Mouse (Mus musculus) gastrocnemius, postnatal 10 days (tissue): ENCODE results near the gene Rab4b. TPM values are rescaled to one million over a fixed set of nuclear protein-coding genes. Genes with fewer than 3 reads are reported as not detected.

ENCODE experiments used
- DNase-seq: peaks from one replicate; pipeline ENCODE4 v3.0.0; 2021; ENCODE audit warnings: mixed read lengths
- microRNA-seq, 2 experiments: library from miRNA; unstranded; fragments of <30 nt; microRNA quantifications; one replicate each; pipeline ENCODE4 v1.2.0; 2021
- total RNA-seq, 2 experiments: library from RNA; stranded (reverse); gene quantifications; 2 replicates each; pipeline ENCODE4 v1.2.3; 2021

Gene Rab4b
- total RNA-seq, 2 experiments from 2014 or later: 22.7 to 25.2 TPM

- DNase-seq: peak; percentile 90
Measured at GRCm38 (mm10) chr7:27159882-27160281, 18.8 kb downstream of the Rab4b start.

- DNase-seq: no peak
Measured at GRCm38 (mm10) chr7:27159256-27159655, 19.4 kb downstream of the Rab4b start.

GRCm38 (mm10) chr7:27158171-27158570 lies 20.5 kb downstream of the Rab4b start:
- DNase-seq: no peak

- no peak for DNase-seq
Measured at GRCm38 (mm10) chr7:27156005-27156404, 22.7 kb downstream of the Rab4b start.

- no peak for DNase-seq
Measured at GRCm38 (mm10) chr7:27153205-27153764, 25.4 kb downstream of the Rab4b start, which contains the start of gene Cyp2t4. Gene Cyp2t4, plus strand, starts transcription at chr7:27153714.

GRCm38 (mm10) chr7:27136410-27136996 lies 42.2 kb downstream of the Rab4b start:
- DNase-seq: no peak

- DNase-seq: no peak
Measured at GRCm38 (mm10) chr7:27133757-27134156, 44.9 kb downstream of the Rab4b start.

GRCm38 (mm10) chr7:27133156-27133555 lies 45.5 kb downstream of the Rab4b start:
- DNase-seq: peak; percentile 47

GRCm38 (mm10) chr7:27132588-27132987 lies 46.1 kb downstream of the Rab4b start:
- DNase-seq: peak; percentile 66

- no peak for DNase-seq
Measured at GRCm38 (mm10) chr7:27131387-27131786, 47.3 kb downstream of the Rab4b start.

GRCm38 (mm10) chr7:27130521-27131370 lies 48.0 kb downstream of the Rab4b start:
- no peak for DNase-seq

GRCm38 (mm10) chr7:27129811-27130210 lies 48.9 kb downstream of the Rab4b start:
- no peak for DNase-seq

- DNase-seq: no peak
Measured at GRCm38 (mm10) chr7:27128946-27129345, 49.8 kb downstream of the Rab4b start.

- no peak for DNase-seq
Measured at GRCm38 (mm10) chr7:27128162-27128561, 50.5 kb downstream of the Rab4b start.

- no peak for DNase-seq
Measured at GRCm38 (mm10) chr7:27124969-27125368, 53.7 kb downstream of the Rab4b start.

- DNase-seq: no peak
Measured at GRCm38 (mm10) chr7:27124305-27124832, 54.3 kb downstream of the Rab4b start.

GRCm38 (mm10) chr7:27119676-27120075 lies 59.0 kb downstream of the Rab4b start, which contains the start of gene Cyp2f2:
Gene Cyp2f2, plus strand, starts transcription at chr7:27119909.
- no peak for DNase-seq

Small RNA genes lying within 50 kb of the gene (microRNA-seq; reads per million reads assigned to microRNA genes)
- gene Mir1191 (0 to 0.32 reads per million in 2 experiments), gene Mir3101 (0.25 to 0.32 reads per million in 2 experiments)

Other genes with a start within 250 kb of the Rab4b start
- not detected for gene Cyp2a22, start 239.5 kb downstream of the Rab4b start, total RNA-seq
- gene Cyp2a12, start 149.8 kb downstream of the Rab4b start, total RNA-seq: under 1 TPM in 1 of 2 experiments, not detected in 1; 0.20 TPM
- under 1 TPM in 1 of 2 experiments, not detected in 1; 0.28 TPM for gene Cyp2f2, start 59.0 kb downstream of the Rab4b start, total RNA-seq
- gene Cyp2t4, start 25.2 kb downstream of the Rab4b start, total RNA-seq: not detected
- 10 to 100 TPM; 83.9 to 91.4 TPM for gene Egln2, start 12.1 kb downstream of the Rab4b start, total RNA-seq
- gene Gm21983, start 2.2 kb upstream of the Rab4b start, total RNA-seq: not detected
- not detected for gene Mia, start 2.3 kb upstream of the Rab4b start, total RNA-seq
- 10 to 100 TPM in 1 of 2 experiments, 1 to 10 TPM in 1; 9.2 to 13.3 TPM for gene BC024978, start 16.9 kb upstream of the Rab4b start, total RNA-seq
- gene Snrpa, start 17.4 kb upstream of the Rab4b start, total RNA-seq: 10 to 100 TPM; 38.8 to 42.1 TPM
- 1 to 10 TPM; 4.3 to 6.3 TPM for gene Itpkc, start 49.8 kb upstream of the Rab4b start, total RNA-seq
- gene Coq8b, start 54.1 kb upstream of the Rab4b start, total RNA-seq: 1 to 10 TPM; 4.2 to 6.4 TPM
- gene Numbl, start 79.5 kb upstream of the Rab4b start, total RNA-seq: 10 to 100 TPM; 14.7 to 17.0 TPM
- gene Ltbp4, start 158.8 kb upstream of the Rab4b start, total RNA-seq: 100 to 1,000 TPM; 131 to 165 TPM
- 1 to 10 TPM; 6.1 to 8.1 TPM for gene Shkbp1, start 177.1 kb upstream of the Rab4b start, total RNA-seq
- gene Gm20479, start 178.5 kb upstream of the Rab4b start, total RNA-seq: not detected